Mouse (Mus musculus) MEL (cell line): Measurements from ENCODE around the gene Ppp1r15a. TPM values are rescaled to one million over a fixed set of nuclear protein-coding genes. Genes with fewer than 3 reads are reported as not detected.

ENCODE experiments used
- DNase-seq: peaks from one replicate; pipeline ENCODE4 v3.0.0; 2011; ENCODE audit warnings: low read depth, low spot score
- H3K27ac ChIP-seq: 2 replicates; pipeline ENCODE4 v1.5.1; 2012; ENCODE audit warnings: low read depth, mild to moderate bottlenecking, control low read depth, low read length, moderate library complexity; ENCODE audit not compliant: control insufficient read depth
- H3K27me3 ChIP-seq, 2 experiments: fragments of 150-350 bp in 1 of 2; sonication (generic) in 1 of 2; 2 replicates each; pipeline ENCODE4 v1.6.1; 2012; ENCODE audit warnings: low read length in 2 of 2, mild to moderate bottlenecking in 2 of 2, improper control_type of control experiment in 1 of 2, moderate library complexity in 1 of 2; ENCODE audit not compliant: insufficient read depth in 2 of 2, control insufficient read depth in 1 of 2
- H3K36me3 ChIP-seq, 2 experiments: 2 replicates each; pipeline ENCODE4 v1.6.1; 2012 to 2014; ENCODE audit warnings: low read length in 2 of 2, improper control_type of control experiment in 1 of 2, inconsistent platforms in 1 of 2, mild to moderate bottlenecking in 1 of 2; ENCODE audit not compliant: insufficient read depth in 2 of 2, control insufficient read depth in 1 of 2
- H3K4me1 ChIP-seq, 2 experiments: fragments of 150-350 bp in 1 of 2; sonication (generic) in 1 of 2; 2 replicates each; pipeline ENCODE4 v1.6.1; 2012; ENCODE audit warnings: low read length in 2 of 2, improper control_type of control experiment in 1 of 2, mild to moderate bottlenecking in 1 of 2; ENCODE audit not compliant: insufficient read depth in 2 of 2, control insufficient read depth in 1 of 2
- H3K4me3 ChIP-seq, 2 experiments: fragments of 150-350 bp in 1 of 2; sonication (generic) in 1 of 2; 2 replicates each; pipeline ENCODE4 v1.5.1; 2012; ENCODE audit warnings: low read depth in 2 of 2, low read length in 2 of 2, mild to moderate bottlenecking in 2 of 2, moderate library complexity in 2 of 2, control low read depth in 1 of 2, improper control_type of control experiment in 1 of 2; ENCODE audit not compliant: control insufficient read depth in 1 of 2, insufficient read depth in 1 of 2
- H3K79me2 ChIP-seq: 2 replicates; pipeline ENCODE4 v1.6.1; 2012; ENCODE audit warnings: mild to moderate bottlenecking, low read length, moderate library complexity; ENCODE audit not compliant: control insufficient read depth, poor library complexity, insufficient read depth
- H3K9ac ChIP-seq: 2 replicates; pipeline ENCODE4 v1.6.1; 2012; ENCODE audit warnings: low read depth, mild to moderate bottlenecking, control low read depth, low read length, moderate library complexity; ENCODE audit not compliant: control insufficient read depth, poor library complexity, severe bottlenecking
- H3K9me3 ChIP-seq: fragments of 150-350 bp; sonication (generic); replicated peaks from 2 replicates; pipeline ENCODE4 v1.6.1; 2012; ENCODE audit warnings: mild to moderate bottlenecking, low read length, improper control_type of control experiment, moderate library complexity; ENCODE audit not compliant: insufficient read depth
- BHLHE40 ChIP-seq: IDR thresholded peaks from 2 replicates; pipeline ENCODE4 v1.6.1; 2012; ENCODE audit warnings: low read depth, mild to moderate bottlenecking, inconsistent platforms, low read length, improper control_type of control experiment, borderline replicate concordance
- CHD1 ChIP-seq: IDR thresholded peaks from 2 replicates; pipeline ENCODE4 v1.6.1; 2012; ENCODE audit warnings: low read depth, mild to moderate bottlenecking, inconsistent platforms, low read length, improper control_type of control experiment
- CHD2 ChIP-seq: IDR thresholded peaks from 2 replicates; pipeline ENCODE4 v1.6.1; 2011; ENCODE audit warnings: low read length, improper control_type of control experiment
- CTCF ChIP-seq, 3 experiments: IDR thresholded peaks in 2 of 3; conservative IDR thresholded peaks in 1 of 3; 2 replicates each; pipeline ENCODE4 v1.5.1; 2011 to 2012; ENCODE audit warnings: low read length in 3 of 3, low read depth in 2 of 3, mild to moderate bottlenecking in 2 of 3, improper control_type of control experiment in 1 of 3, inconsistent platforms in 1 of 3, mixed read lengths in 1 of 3, moderate library complexity in 1 of 3; ENCODE audit not compliant: control insufficient read depth in 1 of 3, insufficient read depth in 1 of 3, poor library complexity in 1 of 3, severe bottlenecking in 1 of 3
- E2F4 ChIP-seq: IDR thresholded peaks from 2 replicates; pipeline ENCODE4 v1.6.1; 2011; ENCODE audit warnings: low read depth, low read length, improper control_type of control experiment, borderline replicate concordance
- ELF1 ChIP-seq: IDR thresholded peaks from 2 replicates; pipeline ENCODE4 v1.6.1; 2014; ENCODE audit warnings: low read depth, mild to moderate bottlenecking, inconsistent platforms, low read length, improper control_type of control experiment, moderate library complexity
- EP300 ChIP-seq, 2 experiments: IDR thresholded peaks; 2 replicates each; pipeline ENCODE4 v1.6.1; 2011; ENCODE audit warnings: improper control_type of control experiment in 2 of 2, low read length in 2 of 2, low read depth in 1 of 2, mild to moderate bottlenecking in 1 of 2
- GATA1 ChIP-seq: IDR thresholded peaks from 2 replicates; pipeline ENCODE4 v1.6.1; 2011; ENCODE audit warnings: low read depth, low read length, improper control_type of control experiment
- JUND ChIP-seq: IDR thresholded peaks from 2 replicates; pipeline ENCODE4 v1.6.1; 2011; ENCODE audit warnings: low read depth, mild to moderate bottlenecking, improper control_type of control experiment, low read length
- KAT2A ChIP-seq: conservative IDR thresholded peaks from 2 replicates; pipeline ENCODE4 v1.6.1; 2012; ENCODE audit warnings: low read depth, low read length, improper control_type of control experiment, inconsistent platforms
- MAFK ChIP-seq: IDR thresholded peaks from 2 replicates; pipeline ENCODE4 v1.6.1; 2011; ENCODE audit warnings: low read depth, mild to moderate bottlenecking, low read length, improper control_type of control experiment, borderline replicate concordance
- MXI1 ChIP-seq: IDR thresholded peaks from 2 replicates; pipeline ENCODE4 v1.6.1; 2011; ENCODE audit warnings: mild to moderate bottlenecking, low read depth, low read length, improper control_type of control experiment
- MYB ChIP-seq: IDR thresholded peaks from 2 replicates; pipeline ENCODE4 v1.6.1; 2011; ENCODE audit warnings: mild to moderate bottlenecking, low read depth, low read length, improper control_type of control experiment
- POLR2AphosphoS2 ChIP-seq: IDR thresholded peaks from 2 replicates; pipeline ENCODE4 v1.6.1; 2011; ENCODE audit warnings: low read length, improper control_type of control experiment
- RAD21 ChIP-seq: IDR thresholded peaks from 2 replicates; pipeline ENCODE4 v1.6.1; 2011; ENCODE audit warnings: mild to moderate bottlenecking, low read depth, low read length, improper control_type of control experiment
- RCOR1 ChIP-seq: IDR thresholded peaks from 2 replicates; pipeline ENCODE4 v1.6.1; 2012; ENCODE audit warnings: low read depth, mild to moderate bottlenecking, inconsistent platforms, low read length, improper control_type of control experiment
- SMC3 ChIP-seq: IDR thresholded peaks from 2 replicates; pipeline ENCODE4 v1.6.1; 2011; ENCODE audit warnings: low read depth, low read length, improper control_type of control experiment
- TAL1 ChIP-seq: IDR thresholded peaks from 2 replicates; pipeline ENCODE4 v1.6.1; 2012; ENCODE audit warnings: mild to moderate bottlenecking, inconsistent platforms, low read length, moderate library complexity, mixed read lengths
- TBP ChIP-seq: IDR thresholded peaks from 2 replicates; pipeline ENCODE4 v1.8.0; 2011; ENCODE audit warnings: low read depth, low read length, improper control_type of control experiment
- UBTF ChIP-seq: IDR thresholded peaks from 2 replicates; pipeline ENCODE4 v1.6.1; 2012; ENCODE audit warnings: low read depth, mild to moderate bottlenecking, inconsistent platforms, low read length, improper control_type of control experiment, moderate library complexity, borderline replicate concordance; ENCODE audit not compliant: insufficient read depth
- USF1 ChIP-seq: IDR thresholded peaks from 2 replicates; pipeline ENCODE4 v1.6.1; 2014; ENCODE audit warnings: low read depth, mild to moderate bottlenecking, inconsistent platforms, low read length, improper control_type of control experiment, moderate library complexity
- ZKSCAN1 ChIP-seq: IDR thresholded peaks from 2 replicates; pipeline ENCODE4 v1.6.1; 2012; ENCODE audit warnings: low read depth, mild to moderate bottlenecking, inconsistent platforms, low read length, improper control_type of control experiment, moderate library complexity
- ZMIZ1 ChIP-seq: IDR thresholded peaks from 2 replicates; pipeline ENCODE4 v1.6.1; 2012; ENCODE audit warnings: low read depth, mild to moderate bottlenecking, inconsistent platforms, low read length, improper control_type of control experiment, moderate library complexity
- ZNF384 ChIP-seq: IDR thresholded peaks from 2 replicates; pipeline ENCODE4 v1.6.1; 2012; ENCODE audit warnings: low read depth, mild to moderate bottlenecking, inconsistent platforms, low read length, improper control_type of control experiment
- polyA plus RNA-seq, 2 experiments: library from polyadenylated mRNA; stranded (reverse) in 1 of 2; unstranded in 1 of 2; fragments of >175 nt in 1 of 2; fragments of >200 nt in 1 of 2; gene quantifications; 2 replicates each; pipeline versions ENCODE4 v1.2.1 to v1.2.4; 2012; ENCODE audit warnings: low replicate concordance in 2 of 2, low read depth in 1 of 2; ENCODE audit not compliant: insufficient read length in 2 of 2, insufficient read depth in 1 of 2, missing spikeins in 1 of 2
- total RNA-seq: library from RNA; depleted of rRNA; stranded (reverse); fragments of 300-350 nt; gene quantifications from 2 replicates; pipeline ENCODE4 v1.2.3, GENCODE M21; 2012

Gene Ppp1r15a
- total and polyA plus RNA-seq, 3 experiments, result 27.0 to 78.0 TPM; not detected in 1

- TF ChIP-seq JUND, result no peak
- TF ChIP-seq ELF1, result no peak
- TF ChIP-seq RAD21, result no peak
- no peak for TF ChIP-seq USF1
- no peak for TF ChIP-seq MYB
- TF ChIP-seq MAFK, result no peak
- TF ChIP-seq SMC3, result no peak
- no peak for TF ChIP-seq BHLHE40
- TF ChIP-seq CHD2, result no peak
- TF ChIP-seq TBP, result no peak
- TF ChIP-seq EP300 (IDR thresholded peaks at IDR 0.05; ENCODE audit: low read depth in 1 of 2, low read length in 2 of 2), result peak; percentile 64 to 78
- TF ChIP-seq TAL1, result peak; percentile 86
- no peak for TF ChIP-seq CHD1
These were observed 36.5 kb downstream of the Ppp1r15a start (continued) for GRCm38 (mm10) chr7:45489578-45489977.

DNA sequence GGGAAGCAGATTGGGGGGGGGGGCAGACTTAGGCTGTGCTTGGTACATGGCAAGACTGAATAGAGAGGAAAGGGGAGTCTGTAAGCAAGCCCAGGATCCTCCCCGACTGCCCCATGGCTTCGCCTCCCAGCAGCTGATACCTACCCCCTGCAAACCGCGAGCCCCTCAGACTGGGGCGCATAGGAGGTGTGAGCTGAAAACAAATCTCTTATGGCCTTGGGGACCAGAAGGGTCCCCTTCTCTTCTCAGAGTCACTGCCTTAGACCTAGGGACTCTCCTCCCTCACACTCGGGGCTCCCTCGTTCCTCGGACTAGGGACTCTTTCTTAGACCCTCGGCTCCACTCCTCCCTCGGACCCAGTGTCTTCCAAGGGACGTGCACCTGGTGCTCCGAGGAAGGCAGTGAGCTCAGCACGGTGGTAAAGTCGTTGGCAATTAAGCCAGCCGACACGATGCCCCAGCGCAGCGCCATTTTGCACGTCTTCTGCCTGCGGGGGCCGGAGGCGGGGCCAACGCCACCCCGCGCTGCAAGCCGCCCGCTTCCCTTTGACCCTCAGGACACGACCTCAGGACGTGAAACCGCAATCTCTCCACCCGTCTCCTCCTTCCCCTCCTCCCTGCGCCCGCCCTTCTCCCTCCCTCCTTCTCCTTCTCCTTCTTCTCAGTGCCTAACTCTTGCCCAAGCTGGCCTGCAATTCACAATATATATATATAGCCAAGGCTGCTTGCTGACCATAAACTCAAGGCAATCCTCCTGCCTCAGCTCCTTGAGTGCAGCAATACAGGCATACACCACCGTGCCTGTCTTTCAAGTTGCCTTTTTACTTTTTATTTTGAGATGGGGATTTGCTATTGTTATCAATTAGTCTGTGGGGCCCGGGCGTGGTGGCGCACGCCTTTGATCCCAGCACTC, 37.5 kb downstream of the Ppp1r15a start, which contains the start of gene Dhdh:
Gene Dhdh, minus strand, starts transcription at position 513 of the 912 bp plus-strand sequence.
- Histone ChIP-seq H3K4me1 (peaks cover 8 to 31% of the 10 kb centered on the region in 2 experiments), H3K9me3 (no peaks in the 10 kb centered on the region), H3K27ac (no peak within 1 kb of the TSS), H3K9ac (no peak within 1 kb of the TSS), H3K27me3 (no peaks in the 10 kb centered on the region), H3K79me2 (no peaks in the 10 kb centered on the region), H3K4me3 (no peak within 1 kb of the TSS), H3K36me3 (peaks cover 0 to 25% of the 10 kb centered on the region in 2 experiments; a peak in 2 of 4 replicates)
- DNase-seq, result no peak
- TF ChIP-seq ZNF384, result no peak
- TF ChIP-seq ZMIZ1, result no peak
- no peak for TF ChIP-seq GATA1
- no peak for TF ChIP-seq CTCF (IDR thresholded peaks at IDR 0.05 in 2 of 3, conservative IDR thresholded peaks at IDR 0.05 in 1 of 3; ENCODE audit: control insufficient read depth in 1 of 3, insufficient read depth in 1 of 3, low read depth in 2 of 3, low read length in 3 of 3, poor library complexity in 1 of 3, severe bottlenecking in 1 of 3)

GRCm38 (mm10) chr7:45487861-45488292, 38.2 kb downstream of the Ppp1r15a start:
- no peaks in the 10 kb centered on the region for H3K79me2 ChIP-seq
- no peaks in the 10 kb centered on the region for H3K9me3 ChIP-seq
- H3K36me3 ChIP-seq, result peaks cover 0 to 25% of the 10 kb centered on the region in 2 experiments; a peak in 2 of 4 replicates
- H3K4me1 ChIP-seq, result peaks cover 8 to 31% of the 10 kb centered on the region in 2 experiments
- H3K9ac ChIP-seq, result no peak overlapping the region
- TF ChIP-seq MXI1 (no peak), BHLHE40 (no peak), KAT2A (no peak), GATA1 (no peak), E2F4 (no peak), ZNF384 (no peak), ZKSCAN1 (no peak), UBTF (no peak), POLR2AphosphoS2 (no peak), RCOR1 (no peak)
- TF ChIP-seq, all 39 proteins: peak for 0
- DNase-seq, result no peak
- no peak overlapping the region for H3K4me3 ChIP-seq
- H3K27ac ChIP-seq, result no peak overlapping the region
- H3K27me3 ChIP-seq, result no peaks in the 10 kb centered on the region
